Mouse (Mus musculus) cerebellum, adult 2 months (tissue): Measurements from ENCODE around the gene Pik3r2. TPM values are rescaled to one million over a fixed set of nuclear protein-coding genes. Genes with fewer than 3 reads are reported as not detected.
A peak's percentile ranks its signal among the peaks of the same experiment; 100 is the strongest.

Experiments used
- DNase-seq, 2 experiments: peaks; one replicate each; pipeline ENCODE4 v3.0.0; 2021
- H3K27ac ChIP-seq: fragments of 200-500 bp; 2 replicates; pipeline ENCODE4 v1.5.1; 2012; ENCODE audit warnings: low read length, control low read depth, inconsistent platforms; ENCODE audit not compliant: insufficient read depth
- H3K27me3 ChIP-seq: fragments of 200-500 bp; 2 replicates; pipeline ENCODE4 v1.6.1; 2012; ENCODE audit warnings: inconsistent platforms, mild to moderate bottlenecking, low read length, moderate library complexity; ENCODE audit not compliant: control insufficient read depth, insufficient read depth
- H3K4me1 ChIP-seq: fragments of 200-500 bp; 2 replicates; pipeline ENCODE4 v1.6.1; 2011; ENCODE audit warnings: low read length; ENCODE audit not compliant: control insufficient read depth, insufficient read depth
- H3K4me3 ChIP-seq: fragments of 200-500 bp; replicated peaks from 2 replicates; pipeline ENCODE3; 2011; ENCODE audit warnings: mild to moderate bottlenecking, low read depth, low read length, control low read depth; ENCODE audit not compliant: insufficient read depth
- CTCF ChIP-seq: fragments of 200-500 bp; IDR thresholded peaks from 2 replicates; pipeline ENCODE4 v1.5.1; 2011; ENCODE audit warnings: low read depth, mild to moderate bottlenecking, control low read depth, low read length, moderate library complexity, borderline replicate concordance; ENCODE audit not compliant: insufficient read depth
- POLR2A ChIP-seq: fragments of 200-500 bp; IDR thresholded peaks from 2 replicates; pipeline ENCODE4 v1.6.1; 2011; ENCODE audit warnings: low read length, control low read depth, borderline replicate concordance; ENCODE audit not compliant: insufficient read depth
- WGBS: fragments of 180-500 bp; shearing (Covaris S2); methylation state at CpG from one replicate; pipeline ENCODE4 v1.1.7; 2018; 5-methylcytosine and 5-hydroxymethylcytosine counted together
- polyA plus RNA-seq: library from polyadenylated mRNA; depleted of rRNA; stranded (reverse); fragments of >200 nt; gene quantifications from 2 replicates; pipeline ENCODE4 v1.2.3, GENCODE M21; 2012

Gene Pik3r2
- polyA plus RNA-seq, 1 experiment = 150 TPM

GRCm38 (mm10) chr8:70758616-70759561, 17.6 kb downstream of the Pik3r2 start:
- peaks cover 35% of the 10 kb centered on the region for H3K4me1 ChIP-seq
- H3K27me3 ChIP-seq = no peaks in the 10 kb centered on the region
- 15% methylated on average over 19 of the region's 19 CpGs for WGBS
- DNase-seq = peak; percentile 47 to 61
- TF ChIP-seq CTCF = no peak
- 0 out of 2 replicates have a peak, but pooled peaks have one; percentile 19 for TF ChIP-seq POLR2A
- no peak overlapping the region for H3K27ac ChIP-seq
- no peak overlapping the region for H3K4me3 ChIP-seq

GRCm38 (mm10) chr8:70758308-70758615, 18.3 kb downstream of the Pik3r2 start:
- no peak overlapping the region for H3K4me3 ChIP-seq
- H3K27ac ChIP-seq = no peak overlapping the region
- 25% methylated on average over 7 of the region's 7 CpGs for WGBS
- H3K4me1 ChIP-seq = peaks cover 35% of the 10 kb centered on the region
- no peaks in the 10 kb centered on the region for H3K27me3 ChIP-seq
- peak; percentile 26 to 31 for DNase-seq
- TF ChIP-seq POLR2A = no peak
- TF ChIP-seq CTCF = no peak

DNA sequence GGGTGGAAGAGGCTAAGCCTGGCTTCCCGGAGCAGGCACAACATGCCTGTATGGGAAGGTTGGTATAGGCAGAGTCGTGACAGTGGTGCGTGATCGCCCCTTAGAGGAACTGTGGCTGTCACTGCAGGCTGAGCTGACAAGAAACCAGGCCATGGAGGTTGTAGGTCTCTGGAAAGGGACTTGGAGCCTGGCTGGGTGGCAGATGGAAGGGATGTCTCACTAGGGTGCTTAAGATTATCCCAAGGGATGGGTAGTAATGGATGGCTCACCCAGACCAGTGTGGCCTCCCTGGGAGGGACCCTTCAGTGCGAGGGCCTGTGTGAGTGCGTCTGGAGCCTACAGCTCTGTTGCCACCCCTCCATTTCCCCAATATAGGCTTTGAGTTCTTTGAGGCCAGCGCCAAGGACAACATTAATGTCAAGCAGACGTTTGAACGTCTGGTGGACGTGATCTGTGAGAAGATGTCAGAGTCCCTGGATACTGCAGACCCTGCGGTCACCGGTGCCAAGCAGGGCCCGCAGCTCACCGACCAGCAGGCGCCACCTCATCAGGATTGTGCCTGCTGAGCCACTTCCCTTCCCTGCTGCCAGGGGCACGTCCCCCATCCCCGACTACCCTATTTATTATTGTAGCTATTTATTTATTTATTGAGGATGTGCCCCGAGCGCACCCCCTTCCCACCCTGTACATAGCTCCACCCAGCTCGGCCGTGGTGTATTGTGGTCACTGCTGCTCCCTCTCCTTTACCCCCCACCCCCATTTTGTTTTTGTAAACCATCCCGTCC, 18.8 kb downstream of the Pik3r2 start:
- DNase-seq = peak in 1 of 2 experiments; percentile 50
- Histone ChIP-seq H3K27me3 (no peaks in the 10 kb centered on the region), H3K4me1 (peaks cover 35% of the 10 kb centered on the region), H3K27ac (no peak overlapping the region), H3K4me3 (no peak overlapping the region)
- 18% methylated on average over 22 of the region's 22 CpGs for WGBS
- no peak for TF ChIP-seq POLR2A
- peak; percentile 59 for TF ChIP-seq CTCF

- TF ChIP-seq POLR2A (no peak), CTCF (no peak)
- Histone ChIP-seq H3K4me1 (peaks cover 35% of the 10 kb centered on the region), H3K27ac (no peak overlapping the region), H3K4me3 (no peak overlapping the region), H3K27me3 (no peaks in the 10 kb centered on the region)
- 64% methylated on average over 6 of the region's 6 CpGs for WGBS
- DNase-seq = peak; percentile 15 to 26
Measured at GRCm38 (mm10) chr8:70756476-70757040, 20.0 kb downstream of the Pik3r2 start.

GRCm38 (mm10) chr8:70755661-70756475, 20.6 kb downstream of the Pik3r2 start:
- H3K4me1 ChIP-seq = peaks cover 35% of the 10 kb centered on the region
- H3K4me3 ChIP-seq = peak overlapping the region; percentile 69
- DNase-seq = peak in 1 of 2 experiments; percentile 48
- no peak for TF ChIP-seq CTCF
- no peak for TF ChIP-seq POLR2A
- WGBS = 64% methylated on average over 24 of the region's 24 CpGs
- H3K27me3 ChIP-seq = no peaks in the 10 kb centered on the region
- no peak overlapping the region for H3K27ac ChIP-seq

DNA sequence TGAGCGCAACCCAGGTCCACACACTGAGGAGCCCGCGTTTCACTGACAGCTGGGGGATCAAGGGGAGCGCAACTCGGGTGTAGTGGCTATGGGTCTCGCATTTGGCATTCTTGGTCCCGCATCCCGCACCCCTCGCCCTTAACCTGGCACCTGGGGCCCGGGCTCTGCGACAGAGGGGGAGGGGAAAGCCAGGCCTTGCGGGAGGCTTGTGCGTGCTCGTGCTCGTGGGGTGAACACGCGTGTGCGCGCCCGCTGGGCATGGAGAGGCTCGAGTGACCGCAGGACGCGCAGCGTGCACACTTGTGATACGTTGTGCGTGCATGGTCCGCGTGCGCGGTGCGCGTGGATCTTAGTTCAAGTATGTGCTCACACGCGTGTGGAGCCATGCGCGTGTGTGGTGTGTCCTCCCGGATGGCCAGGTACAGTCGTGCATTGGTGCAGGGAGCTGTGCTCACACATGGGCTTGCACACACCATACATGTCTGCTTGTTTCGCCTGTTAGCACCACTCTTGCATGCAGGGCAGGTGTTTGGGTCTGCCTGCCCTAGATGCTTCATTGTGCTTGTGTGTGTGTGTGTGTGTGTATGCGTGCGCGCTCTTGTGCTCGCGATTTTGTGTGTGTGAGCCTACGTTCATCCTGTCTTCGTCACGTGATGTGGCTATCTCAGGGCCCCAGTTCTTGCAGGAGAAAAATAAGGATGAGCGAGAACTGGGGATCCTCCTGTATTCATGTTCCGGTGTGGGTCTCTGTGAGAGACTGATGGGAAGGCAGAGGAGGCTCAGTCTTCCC, 21.4 kb downstream of the Pik3r2 start:
- H3K4me3 ChIP-seq = peak overlapping the region; percentile 69
- H3K27me3 ChIP-seq = no peaks in the 10 kb centered on the region
- H3K27ac ChIP-seq = peak overlapping the region; percentile 91
- WGBS = 5% methylated on average over 50 of the region's 50 CpGs
- TF ChIP-seq POLR2A = peak; percentile 22
- TF ChIP-seq CTCF = no peak; the same call in 1 of the 2 replicates
- H3K4me1 ChIP-seq = peaks cover 32% of the 10 kb centered on the region
- peak; percentile 84 to 88 for DNase-seq
